Mouse (Mus musculus): ENCODE measurements around the gene Pax2. TPM values are rescaled to one million over a fixed set of nuclear protein-coding genes. Genes with fewer than 3 reads are reported as not detected.

Pax2 gene
- polyA plus RNA-seq (2014; fragmentation: Nextera tagmentation; extraction: Ambion mirVana) = not detected in 2 replicates

DNA sequence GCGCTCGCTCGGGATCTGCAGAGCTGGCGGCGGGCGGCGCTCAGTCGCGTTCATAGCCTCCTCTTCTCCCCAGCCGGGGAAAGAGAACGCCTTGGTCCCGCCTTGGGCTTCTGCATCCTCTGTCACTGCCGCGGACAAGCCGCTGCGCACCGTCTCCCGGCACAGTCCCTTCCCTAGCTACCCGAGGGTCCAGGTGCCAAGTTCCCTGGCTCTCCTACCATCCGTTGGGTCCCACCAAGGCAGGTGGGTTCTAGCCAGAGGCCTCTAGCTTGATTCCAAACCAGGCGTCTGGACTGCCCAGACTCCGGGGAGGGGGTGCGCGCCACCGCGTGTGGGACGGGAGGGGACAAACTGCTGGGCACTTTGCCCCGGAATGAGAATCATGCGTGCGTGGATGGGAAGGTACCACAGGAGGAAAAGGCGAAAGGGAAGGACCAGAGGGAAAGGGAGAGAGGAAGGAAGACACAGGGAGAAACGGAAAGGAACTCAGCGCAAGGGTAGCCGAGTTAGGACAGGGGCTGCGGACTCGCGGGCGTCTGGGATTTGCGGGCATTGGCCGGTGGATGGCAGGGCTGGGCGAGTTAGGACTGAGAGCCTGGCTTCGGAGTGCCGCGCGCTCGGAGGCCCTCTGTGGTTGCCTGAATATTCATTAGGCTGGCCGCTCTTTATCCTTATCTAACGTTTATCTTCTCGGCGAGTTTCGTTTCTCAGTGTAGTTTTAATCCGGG, at the start of gene Pax2:
TSS of gene Pax2 (plus strand) at position 353 of the 728 bp plus-strand sequence.
- Histone ChIP-seq H3K36me3 (ENCODE audit: control insufficient read depth, insufficient read depth, low read length) (no peaks in the 10 kb centered on the region), H3K4me3 (ENCODE audit: low read depth, low read length) (peak within 1 kb of the TSS; percentile 37), H3K9me3 (ENCODE audit: control insufficient read depth, low read length) (no peaks in the 10 kb centered on the region), H3K4me1 (replicated peaks; ENCODE audit: control insufficient read depth, insufficient read depth, low read length) (peaks cover 4% of the 10 kb centered on the region), H3K27ac (ENCODE audit: low read depth, low read length) (no peak within 1 kb of the TSS), H3K27me3 (replicated peaks; ENCODE audit: control insufficient read depth, insufficient read depth, low read length) (peaks cover 99% of the 10 kb centered on the region), H3K9ac (ENCODE audit: low read depth, low read length) (no peak within 1 kb of the TSS), H3K4me2 (peak within 1 kb of the TSS; percentile 67)
- no peak for ATAC-seq (replicated peaks; ENCODE audit: low FRiP score)
- under 1% methylated on average over 52 of the region's 52 CpGs for WGBS
- DNase-seq (ENCODE audit: low spot score) = no peak

DNA sequence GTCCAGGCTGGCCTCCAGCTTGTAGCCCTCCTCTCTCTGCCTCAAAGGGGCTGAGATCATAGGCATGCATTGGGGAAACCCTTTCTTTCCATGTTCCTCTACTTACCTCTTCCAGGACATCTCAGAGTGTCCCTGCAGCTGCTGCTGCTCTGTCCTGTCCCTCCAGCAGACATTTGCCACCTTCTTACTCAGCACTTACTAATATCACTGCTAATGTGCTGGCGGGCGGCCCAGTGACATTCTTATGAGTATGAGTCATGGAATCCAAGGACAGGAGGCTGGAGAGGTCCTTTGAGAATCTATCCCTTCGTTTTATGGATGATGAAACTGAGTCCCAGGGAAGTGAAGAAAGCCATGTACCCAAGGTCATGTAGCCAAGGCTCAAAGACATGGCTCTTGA, 47.0 kb upstream of the Pax2 start:
- Histone ChIP-seq H3K36me3 (ENCODE audit: control insufficient read depth, insufficient read depth, low read length) (no peaks in the 10 kb centered on the region), H3K4me2 (no peak overlapping the region), H3K27me3 (replicated peaks; ENCODE audit: control insufficient read depth, insufficient read depth, low read length) (peaks cover 3% of the 10 kb centered on the region; the same call in 1 of the 2 replicates), H3K9ac (ENCODE audit: low read depth, low read length) (no peak overlapping the region), H3K4me1 (replicated peaks; ENCODE audit: control insufficient read depth, insufficient read depth, low read length) (no peaks in the 10 kb centered on the region), H3K9me3 (ENCODE audit: control insufficient read depth, low read length) (no peaks in the 10 kb centered on the region), H3K4me3 (ENCODE audit: low read depth, low read length) (no peak overlapping the region), H3K27ac (ENCODE audit: low read depth, low read length) (no peak overlapping the region)
- 45% methylated on average over 3 of the region's 3 CpGs for WGBS
- DNase-seq (ENCODE audit: low spot score) = no peak
- no peak for ATAC-seq (replicated peaks; ENCODE audit: low FRiP score)

DNA sequence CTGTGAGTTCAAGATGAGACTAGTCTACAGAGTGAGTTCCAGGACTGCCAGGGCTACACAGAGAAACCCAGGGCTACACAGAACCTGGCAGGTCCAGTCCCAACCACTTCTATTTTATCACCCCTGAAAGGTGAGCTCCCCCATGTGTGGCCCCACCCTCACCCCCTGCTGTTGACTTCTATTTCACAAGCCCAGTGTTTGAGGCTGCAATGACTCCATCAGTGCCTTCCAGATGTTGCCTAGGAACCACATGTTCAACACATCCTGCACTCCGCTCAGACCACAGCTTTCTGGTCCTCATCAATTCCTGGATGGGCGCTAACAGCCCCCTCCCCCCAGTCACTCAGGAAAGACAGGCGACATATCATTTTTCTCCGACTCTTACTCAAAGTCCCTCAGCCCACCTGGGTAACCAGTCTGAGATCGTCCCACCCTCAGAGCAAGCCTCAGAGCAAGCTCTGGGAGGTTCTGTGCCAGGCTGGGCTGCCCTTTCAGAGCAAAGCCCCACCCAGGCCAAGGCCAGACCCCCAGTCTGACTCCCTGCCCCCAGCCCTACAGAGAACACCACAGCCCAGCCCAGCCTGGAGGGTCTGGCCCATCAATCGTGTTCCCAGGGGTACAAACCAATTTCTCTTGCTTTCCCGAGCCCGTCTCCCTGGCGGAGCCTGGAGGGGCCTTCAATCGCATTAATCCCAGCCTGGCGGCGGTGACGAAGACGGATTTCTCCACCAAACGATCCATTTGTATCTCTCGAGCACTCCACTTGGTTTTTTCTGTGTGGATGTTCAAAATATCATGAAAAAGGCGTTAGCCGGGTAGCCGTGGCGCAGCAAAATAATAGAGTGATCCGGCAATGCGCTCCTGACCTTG, 38.9 kb upstream of the Pax2 start:
- Histone ChIP-seq H3K27me3 (replicated peaks; ENCODE audit: control insufficient read depth, insufficient read depth, low read length) (peaks cover 48% of the 10 kb centered on the region), H3K9ac (ENCODE audit: low read depth, low read length) (no peak overlapping the region), H3K4me1 (replicated peaks; ENCODE audit: control insufficient read depth, insufficient read depth, low read length) (no peaks in the 10 kb centered on the region), H3K27ac (ENCODE audit: low read depth, low read length) (no peak overlapping the region), H3K9me3 (ENCODE audit: control insufficient read depth, low read length) (no peaks in the 10 kb centered on the region), H3K4me2 (no peak overlapping the region), H3K4me3 (ENCODE audit: low read depth, low read length) (no peak overlapping the region), H3K36me3 (ENCODE audit: control insufficient read depth, insufficient read depth, low read length) (no peaks in the 10 kb centered on the region)
- ATAC-seq (replicated peaks; ENCODE audit: low FRiP score) = no peak
- WGBS = 66% methylated on average over 22 of the region's 22 CpGs
- DNase-seq (ENCODE audit: low spot score) = no peak

DNA sequence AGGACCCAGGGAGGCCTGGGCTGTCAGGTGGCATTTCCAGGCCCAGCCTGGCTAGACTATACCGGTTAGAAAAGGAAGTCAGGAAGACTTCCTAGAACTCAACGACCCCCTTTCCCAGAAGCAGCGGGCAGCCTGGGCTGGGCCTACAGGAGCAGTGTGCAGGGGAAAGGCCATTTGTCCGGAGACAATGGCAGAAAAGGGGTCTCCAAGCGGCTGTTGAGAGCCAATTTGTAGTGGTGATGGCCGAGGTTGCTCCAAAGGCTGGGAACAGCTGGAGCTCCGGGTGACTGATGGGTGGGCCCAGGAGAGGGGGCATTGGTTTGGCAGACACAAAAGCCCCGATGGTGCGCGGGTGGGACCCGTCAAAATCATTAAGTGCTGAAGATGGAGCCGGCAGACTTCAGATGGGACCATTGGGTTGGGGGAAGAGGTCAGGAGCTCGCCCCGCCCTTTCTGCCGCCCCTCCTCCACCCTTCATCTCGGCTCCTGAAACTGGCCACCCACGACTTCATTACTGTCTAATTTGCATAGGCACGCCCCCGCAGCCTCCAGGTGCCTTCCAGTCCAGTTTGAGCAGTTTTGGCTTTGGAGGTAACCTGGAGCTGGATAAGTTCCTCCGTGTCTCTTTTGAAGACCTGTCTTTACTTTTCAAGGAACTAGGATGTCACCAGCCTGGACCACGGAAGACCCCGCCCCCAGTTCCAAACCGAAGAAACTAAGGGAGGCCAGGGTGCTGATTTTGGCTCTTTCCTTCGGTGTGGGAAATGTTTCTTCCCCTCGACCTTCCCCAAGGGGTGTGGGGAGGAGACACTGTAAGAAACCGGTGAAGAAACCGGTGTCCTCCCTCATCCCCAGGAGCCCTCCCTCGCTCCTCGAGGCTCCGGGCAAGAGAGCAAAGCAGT, 36.3 kb upstream of the Pax2 start:
- 5% methylated on average over 30 of the region's 30 CpGs for WGBS
- H3K4me3 ChIP-seq (ENCODE audit: low read depth, low read length) = peak overlapping the region; percentile 22
- peak overlapping the region; percentile 57 for H3K4me2 ChIP-seq
- no peak overlapping the region for H3K27ac ChIP-seq (ENCODE audit: low read depth, low read length)
- H3K9ac ChIP-seq (ENCODE audit: low read depth, low read length) = no peak overlapping the region
- no peaks in the 10 kb centered on the region for H3K36me3 ChIP-seq (ENCODE audit: control insufficient read depth, insufficient read depth, low read length)
- no peaks in the 10 kb centered on the region for H3K9me3 ChIP-seq (ENCODE audit: control insufficient read depth, low read length)
- DNase-seq (ENCODE audit: low spot score) (no peak), ATAC-seq (replicated peaks; ENCODE audit: low FRiP score) (no peak)
- no peaks in the 10 kb centered on the region; the same call in 1 of the 2 replicates for H3K4me1 ChIP-seq (replicated peaks; ENCODE audit: control insufficient read depth, insufficient read depth, low read length)
- peaks cover 71% of the 10 kb centered on the region for H3K27me3 ChIP-seq (replicated peaks; ENCODE audit: control insufficient read depth, insufficient read depth, low read length)

DNA sequence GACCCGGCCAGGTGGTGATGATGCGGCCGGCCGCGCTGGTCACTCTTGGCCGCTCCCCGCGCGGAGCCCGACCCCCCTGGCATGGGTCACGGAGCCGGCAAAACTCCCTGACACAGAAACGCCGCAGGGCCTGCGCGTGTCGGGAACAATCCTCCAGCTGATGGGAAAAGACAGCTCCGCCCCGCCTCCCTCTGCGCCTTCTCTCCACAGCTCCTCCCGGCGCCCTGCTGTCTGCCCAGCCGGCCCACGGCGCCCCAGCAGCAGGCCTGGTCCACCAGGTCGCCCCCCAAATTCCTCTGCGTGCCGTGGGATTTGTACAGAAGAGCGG, 35.7 kb upstream of the Pax2 start:
- Histone ChIP-seq H3K27ac (ENCODE audit: low read depth, low read length) (no peak overlapping the region), H3K9ac (ENCODE audit: low read depth, low read length) (no peak overlapping the region), H3K4me1 (replicated peaks; ENCODE audit: control insufficient read depth, insufficient read depth, low read length) (no peaks in the 10 kb centered on the region; the same call in 1 of the 2 replicates), H3K36me3 (ENCODE audit: control insufficient read depth, insufficient read depth, low read length) (no peaks in the 10 kb centered on the region), H3K4me3 (ENCODE audit: low read depth, low read length) (peak overlapping the region; percentile 22), H3K4me2 (peak overlapping the region; percentile 57), H3K9me3 (ENCODE audit: control insufficient read depth, low read length) (no peaks in the 10 kb centered on the region), H3K27me3 (replicated peaks; ENCODE audit: control insufficient read depth, insufficient read depth, low read length) (peaks cover 77% of the 10 kb centered on the region)
- WGBS = 1% methylated on average over 29 of the region's 29 CpGs
- DNase-seq (ENCODE audit: low spot score) (no peak), ATAC-seq (replicated peaks; ENCODE audit: low FRiP score) (no peak)

DNA sequence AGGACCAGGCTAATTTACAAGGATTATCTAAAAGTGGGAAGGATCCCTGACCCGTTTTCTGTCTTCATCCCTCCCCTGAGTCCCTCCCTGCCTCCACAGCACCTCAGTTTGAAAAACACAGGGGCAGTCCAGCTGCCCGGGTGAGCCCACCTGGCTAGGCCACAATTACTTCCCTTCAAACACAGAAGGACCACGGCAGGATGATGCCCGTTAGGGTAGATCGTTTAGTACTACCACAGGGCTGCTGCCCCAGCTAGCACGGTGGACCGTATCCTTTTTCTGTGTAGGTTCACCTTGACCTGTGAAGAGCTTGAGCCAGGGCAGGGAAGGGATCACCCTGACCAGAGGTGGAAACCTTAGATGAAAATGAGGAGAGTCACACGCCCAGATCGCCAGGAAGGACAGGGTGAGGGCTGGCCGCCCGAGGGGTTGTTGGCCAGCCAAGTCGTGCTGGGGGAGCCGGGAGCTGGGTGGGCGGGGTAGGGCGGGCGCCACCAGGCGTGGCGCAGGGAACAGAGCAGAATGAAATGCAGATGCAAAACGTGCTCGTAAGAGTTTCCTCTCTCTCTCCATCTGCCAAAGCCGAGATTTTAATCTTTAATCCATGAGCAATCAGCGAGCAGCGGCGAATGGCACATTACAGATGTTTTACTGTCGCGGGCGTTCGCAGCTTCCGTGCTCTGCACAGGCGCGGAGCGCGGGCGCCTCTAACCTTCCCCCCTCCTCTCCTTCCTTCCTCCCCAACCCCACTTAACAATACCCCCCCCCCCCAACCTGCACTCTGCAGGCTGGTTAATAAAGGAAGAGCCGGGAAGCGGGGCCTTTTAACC, 32.0 kb upstream of the Pax2 start:
- DNase-seq (ENCODE audit: low spot score) (no peak), ATAC-seq (replicated peaks; ENCODE audit: low FRiP score) (no peak)
- WGBS = 2% methylated on average over 36 of the region's 36 CpGs
- peak overlapping the region; percentile 47 for H3K4me2 ChIP-seq
- no peak overlapping the region for H3K9ac ChIP-seq (ENCODE audit: low read depth, low read length)
- H3K4me3 ChIP-seq (ENCODE audit: low read depth, low read length) = peak overlapping the region; percentile 20
- no peaks in the 10 kb centered on the region for H3K36me3 ChIP-seq (ENCODE audit: control insufficient read depth, insufficient read depth, low read length)
- no peak overlapping the region for H3K27ac ChIP-seq (ENCODE audit: low read depth, low read length)
- H3K9me3 ChIP-seq (ENCODE audit: control insufficient read depth, low read length) = no peaks in the 10 kb centered on the region
- H3K27me3 ChIP-seq (replicated peaks; ENCODE audit: control insufficient read depth, insufficient read depth, low read length) = peaks cover 93% of the 10 kb centered on the region
- H3K4me1 ChIP-seq (replicated peaks; ENCODE audit: control insufficient read depth, insufficient read depth, low read length) = no peaks in the 10 kb centered on the region; the same call in 1 of the 2 replicates

DNA sequence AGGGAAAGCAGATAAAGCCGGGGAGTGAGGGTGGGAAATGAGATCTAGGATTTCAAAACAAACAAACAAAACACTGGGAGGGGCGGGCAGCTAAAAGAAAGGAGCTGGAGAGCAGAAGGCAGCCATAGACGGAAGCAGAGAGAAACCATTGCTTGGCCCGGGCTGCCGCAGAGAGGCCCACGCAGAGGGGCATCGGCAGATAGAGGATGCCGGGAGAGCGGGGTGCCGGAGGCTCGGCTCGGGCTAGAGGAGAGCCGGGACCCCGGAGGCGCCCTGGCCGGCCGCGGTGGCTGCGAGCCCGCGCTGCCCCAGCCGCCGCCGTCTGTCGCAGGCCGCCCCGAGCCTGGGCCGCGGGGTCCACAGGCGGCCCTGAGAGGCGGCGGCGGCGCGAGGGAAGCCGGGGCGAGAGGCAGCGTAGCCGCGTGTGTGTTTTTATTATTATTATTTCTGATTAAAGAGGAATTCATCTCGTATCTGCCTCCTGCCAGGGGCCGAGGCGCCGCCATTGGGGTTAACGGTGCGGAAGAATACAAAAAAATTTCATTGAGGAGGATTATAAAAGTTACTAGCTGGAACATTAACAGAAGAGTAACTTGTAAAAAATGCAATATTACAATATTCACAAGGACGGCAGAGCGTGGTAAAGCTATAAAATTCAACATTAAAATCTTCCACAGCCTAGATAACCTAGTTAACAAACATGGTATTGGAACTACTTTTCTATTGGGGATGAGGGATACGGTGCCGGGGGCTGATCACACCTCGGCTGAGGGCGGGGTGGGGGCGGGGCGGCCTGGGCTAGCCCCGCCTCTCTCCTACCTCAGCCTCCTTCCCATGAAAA, 29.7 kb upstream of the Pax2 start:
- no peaks in the 10 kb centered on the region for H3K36me3 ChIP-seq (ENCODE audit: control insufficient read depth, insufficient read depth, low read length)
- ATAC-seq (replicated peaks; ENCODE audit: low FRiP score) (no peak), DNase-seq (ENCODE audit: low spot score) (no peak)
- H3K9ac ChIP-seq (ENCODE audit: low read depth, low read length) = peak overlapping the region; percentile 64
- H3K4me2 ChIP-seq = peak overlapping the region; percentile 78
- H3K9me3 ChIP-seq (ENCODE audit: control insufficient read depth, low read length) = no peaks in the 10 kb centered on the region
- 1% methylated on average over 55 of the region's 55 CpGs for WGBS
- no peak overlapping the region for H3K27ac ChIP-seq (ENCODE audit: low read depth, low read length)
- H3K4me3 ChIP-seq (ENCODE audit: low read depth, low read length) = peak overlapping the region; percentile 55
- H3K4me1 ChIP-seq (replicated peaks; ENCODE audit: control insufficient read depth, insufficient read depth, low read length) = no peaks in the 10 kb centered on the region; the same call in 1 of the 2 replicates
- peaks cover 85% of the 10 kb centered on the region for H3K27me3 ChIP-seq (replicated peaks; ENCODE audit: control insufficient read depth, insufficient read depth, low read length)
